Mouse (Mus musculus) left cerebral cortex, adult 18-20 months (tissue): ENCODE data around the gene Adamts7. TPM values are rescaled to one million over a fixed set of nuclear protein-coding genes. Genes with fewer than 3 reads are reported as not detected.

Source experiments
- DNase-seq, 2 experiments: peaks; one replicate each; pipeline ENCODE4 v3.0.0; 2021 to 2022; ENCODE audit warnings: low spot score in 2 of 2, mixed read lengths in 1 of 2
- total RNA-seq, 2 experiments: library from RNA; stranded (reverse); gene quantifications; 2 replicates each; pipeline ENCODE4 v1.2.3; 2021

The Adamts7 gene
- total RNA-seq, 2 experiments from 2014 or later: 0.35 to 0.73 TPM

DNA sequence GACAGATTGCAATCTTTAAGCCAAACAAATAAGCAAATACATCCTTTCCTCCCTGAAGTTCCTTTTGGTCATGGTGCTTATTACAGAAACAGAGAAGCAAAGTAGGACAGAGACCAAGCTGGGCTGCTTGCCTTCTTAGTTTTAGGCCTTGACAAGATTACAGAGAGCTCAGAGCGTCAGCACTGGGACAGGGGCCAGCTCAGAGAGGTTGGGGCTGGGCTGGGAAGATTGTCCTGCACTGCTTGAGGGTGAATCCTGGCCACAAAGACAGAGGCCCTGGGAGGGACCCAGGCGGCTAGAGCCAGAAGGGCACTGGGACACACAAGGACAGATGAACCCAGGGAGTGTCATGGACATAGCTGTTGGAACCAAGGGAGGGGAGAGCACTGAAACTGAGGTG lies 17.1 kb upstream of the Adamts7 start:
- no peak for DNase-seq

DNA sequence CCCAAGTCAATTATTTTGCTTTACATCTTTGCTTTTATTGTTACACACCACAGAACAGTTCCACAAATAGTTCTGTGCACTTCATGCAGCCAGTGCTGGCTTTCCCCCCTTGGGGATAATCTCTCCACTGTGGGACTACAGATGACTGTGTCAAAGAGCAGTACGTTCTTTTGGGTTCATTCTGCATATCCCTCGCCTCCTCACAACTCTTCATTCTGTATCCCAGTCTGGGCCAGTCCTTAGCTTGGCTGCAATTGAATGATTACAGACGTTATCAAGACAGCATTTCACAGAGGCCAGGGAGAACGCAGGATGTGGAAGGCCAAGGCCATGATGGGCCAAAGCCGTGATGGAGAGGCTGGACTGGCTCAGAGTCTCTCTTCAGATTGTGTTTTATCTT lies 16.0 kb upstream of the Adamts7 start:
- DNase-seq: no peak

DNA sequence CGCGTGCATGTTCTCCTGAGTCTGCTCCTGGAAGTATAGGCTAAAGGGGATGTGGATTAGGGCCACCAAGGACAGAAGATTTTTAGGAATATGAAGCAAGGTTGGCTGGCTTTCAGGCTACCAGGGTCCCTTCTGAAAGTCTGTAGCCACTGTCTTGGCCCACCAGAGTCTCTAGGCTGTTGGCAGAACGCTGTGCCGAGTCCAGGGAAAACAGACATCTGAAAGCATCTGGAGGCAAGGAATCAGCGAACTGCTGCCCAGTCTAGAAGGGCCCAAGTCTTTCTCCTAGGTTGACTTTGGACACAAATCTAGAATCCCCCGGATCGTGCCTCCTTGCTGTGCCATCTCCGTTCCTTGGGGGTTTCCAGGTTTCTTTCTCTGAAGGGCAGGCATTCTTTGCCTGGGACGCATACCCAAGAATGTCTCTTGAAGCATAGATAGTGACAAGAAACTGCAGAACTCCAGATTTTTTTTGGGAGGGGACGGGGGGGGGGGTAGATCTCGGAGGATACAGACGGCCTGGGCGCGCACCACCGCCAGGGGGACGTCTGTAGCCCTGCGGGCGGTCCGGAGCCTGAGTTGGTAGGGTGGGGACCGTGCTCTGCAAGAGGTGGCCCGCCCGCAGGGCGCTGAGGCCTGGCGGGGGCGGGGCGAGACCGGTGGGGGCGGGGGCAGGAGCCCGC lies 485 bp upstream of the Adamts7 start:
- DNase-seq: no peak

DNA sequence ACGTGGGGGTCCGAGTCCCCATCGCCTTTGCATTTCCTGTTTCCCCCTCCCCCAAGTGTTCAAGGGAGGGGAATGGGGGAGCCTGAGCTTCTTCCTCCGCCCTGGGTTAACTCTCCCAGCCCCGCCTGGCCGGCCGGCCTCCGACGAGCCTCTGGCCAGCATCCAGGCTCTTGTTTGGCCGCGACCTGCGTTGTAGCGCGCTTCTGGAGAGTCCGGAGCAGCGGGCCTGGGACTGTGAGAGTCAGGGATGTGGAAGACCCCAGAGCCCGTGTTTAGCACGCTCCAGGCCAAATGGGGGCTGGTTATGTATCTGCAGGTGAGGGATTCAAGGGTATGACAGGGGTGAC lies 853 bp downstream of the Adamts7 start:
- no peak for DNase-seq

DNA sequence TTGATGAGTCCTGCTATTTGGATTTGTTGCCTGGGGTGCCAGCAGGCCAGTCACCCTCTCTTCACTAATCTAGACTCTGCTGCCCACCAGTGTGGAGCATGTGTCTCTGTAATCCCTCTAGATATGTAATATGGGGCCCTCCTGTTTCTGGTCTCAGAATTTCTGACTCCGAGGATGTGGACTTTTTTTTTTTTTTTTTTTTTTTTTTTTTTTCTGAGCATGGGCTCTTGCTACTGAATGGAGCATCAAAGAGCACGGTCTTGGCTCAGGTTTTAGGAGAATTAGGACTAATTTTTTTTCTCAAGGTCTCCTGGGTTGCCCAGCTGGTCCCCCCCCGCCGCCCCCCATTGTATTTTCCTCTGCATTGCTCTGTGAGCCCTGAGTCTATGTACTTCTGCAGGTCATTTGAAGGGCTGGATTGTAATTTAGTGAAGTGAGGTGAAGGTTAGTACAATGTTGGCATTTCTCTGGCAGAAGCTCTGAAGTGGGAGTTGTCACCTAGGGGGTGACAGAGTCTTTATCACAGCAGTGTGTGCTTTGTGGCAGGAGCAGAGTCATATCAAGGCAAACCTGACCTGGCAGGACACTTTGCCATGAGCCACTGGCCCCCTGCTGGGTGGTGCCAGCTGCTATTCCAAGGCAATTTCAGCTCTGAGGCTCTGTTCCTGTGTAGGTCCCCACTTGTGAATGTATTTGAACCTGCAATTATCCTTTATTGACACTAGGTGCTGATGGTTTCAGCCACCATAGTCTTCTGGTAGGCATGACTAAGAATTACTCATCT lies 2.0 kb downstream of the Adamts7 start:
- no peak for DNase-seq

DNA sequence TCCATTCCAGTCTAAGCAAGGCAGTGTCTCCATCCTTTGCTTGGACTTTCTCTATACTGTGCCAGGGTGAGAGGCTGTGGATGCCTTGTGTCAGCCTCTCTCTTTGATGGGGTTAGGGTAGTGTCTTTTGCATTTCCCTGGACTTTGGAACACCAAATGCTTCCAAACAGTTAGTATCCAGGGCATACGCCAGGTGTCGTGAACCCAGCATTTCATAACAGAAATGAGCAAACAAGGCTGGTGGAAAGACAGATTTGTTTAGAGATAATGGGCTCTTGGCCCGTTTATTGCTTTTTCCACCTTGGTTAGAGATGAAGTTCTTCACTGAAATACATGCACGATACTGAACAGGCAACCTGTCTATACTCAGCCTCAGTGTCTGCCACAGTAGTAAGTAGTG lies 2.7 kb downstream of the Adamts7 start:
- DNase-seq: no peak

DNA sequence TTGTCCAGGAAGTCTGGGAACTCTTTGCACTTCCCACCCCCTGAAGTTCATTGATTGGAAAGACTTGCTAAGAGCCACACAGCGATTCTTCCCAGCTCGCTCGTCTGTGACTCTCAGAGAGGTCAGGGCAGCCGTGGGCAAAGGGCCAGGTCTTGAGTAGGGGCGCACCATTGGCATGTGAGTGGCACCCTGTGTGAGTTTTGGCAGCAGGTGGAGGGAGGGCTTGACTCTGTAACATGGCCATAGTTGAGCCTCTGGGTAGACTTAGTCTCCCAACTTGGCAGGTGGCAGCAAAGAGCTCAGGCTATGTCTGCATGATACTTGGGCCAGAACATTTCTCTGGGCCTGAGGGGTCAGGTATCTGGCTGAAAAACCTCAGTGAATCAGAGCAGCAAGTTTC lies 3.7 kb downstream of the Adamts7 start:
- DNase-seq: no peak

DNA sequence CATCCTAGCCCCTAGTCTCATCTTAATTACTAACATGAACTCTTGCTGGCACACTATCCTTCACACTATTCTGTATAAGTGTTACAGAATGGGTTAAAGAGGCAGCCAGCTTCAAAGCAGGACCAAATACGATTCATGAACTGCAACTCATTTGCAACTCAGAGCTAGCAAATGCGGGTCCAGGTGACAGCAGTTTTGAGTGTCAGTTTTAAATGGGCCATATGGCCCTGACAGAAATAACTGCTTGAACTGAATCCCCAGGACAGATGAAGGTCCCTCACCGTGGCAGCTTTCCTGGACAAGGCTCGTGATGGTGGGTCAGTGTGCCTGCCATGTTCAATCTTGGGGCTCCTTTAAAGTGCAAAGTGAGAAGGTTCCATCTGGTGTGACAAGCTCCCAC lies 7.1 kb downstream of the Adamts7 start:
- DNase-seq: no peak

DNA sequence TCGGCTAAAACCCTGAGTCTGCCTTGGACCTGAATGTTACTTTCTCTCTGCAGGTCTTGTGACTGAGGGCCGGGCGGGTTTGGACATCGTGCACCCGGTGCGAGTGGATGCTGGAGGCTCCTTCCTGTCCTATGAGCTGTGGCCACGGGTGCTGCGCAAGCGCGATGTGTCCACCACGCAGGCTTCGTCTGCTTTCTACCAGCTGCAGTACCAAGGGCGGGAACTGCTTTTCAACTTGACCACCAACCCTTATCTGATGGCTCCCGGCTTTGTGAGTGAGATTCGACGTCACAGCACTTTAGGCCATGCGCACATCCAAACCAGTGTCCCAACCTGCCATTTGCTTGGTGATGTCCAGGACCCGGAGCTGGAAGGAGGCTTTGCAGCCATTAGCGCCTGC lies 8.6 kb downstream of the Adamts7 start:
- DNase-seq: no peak

DNA sequence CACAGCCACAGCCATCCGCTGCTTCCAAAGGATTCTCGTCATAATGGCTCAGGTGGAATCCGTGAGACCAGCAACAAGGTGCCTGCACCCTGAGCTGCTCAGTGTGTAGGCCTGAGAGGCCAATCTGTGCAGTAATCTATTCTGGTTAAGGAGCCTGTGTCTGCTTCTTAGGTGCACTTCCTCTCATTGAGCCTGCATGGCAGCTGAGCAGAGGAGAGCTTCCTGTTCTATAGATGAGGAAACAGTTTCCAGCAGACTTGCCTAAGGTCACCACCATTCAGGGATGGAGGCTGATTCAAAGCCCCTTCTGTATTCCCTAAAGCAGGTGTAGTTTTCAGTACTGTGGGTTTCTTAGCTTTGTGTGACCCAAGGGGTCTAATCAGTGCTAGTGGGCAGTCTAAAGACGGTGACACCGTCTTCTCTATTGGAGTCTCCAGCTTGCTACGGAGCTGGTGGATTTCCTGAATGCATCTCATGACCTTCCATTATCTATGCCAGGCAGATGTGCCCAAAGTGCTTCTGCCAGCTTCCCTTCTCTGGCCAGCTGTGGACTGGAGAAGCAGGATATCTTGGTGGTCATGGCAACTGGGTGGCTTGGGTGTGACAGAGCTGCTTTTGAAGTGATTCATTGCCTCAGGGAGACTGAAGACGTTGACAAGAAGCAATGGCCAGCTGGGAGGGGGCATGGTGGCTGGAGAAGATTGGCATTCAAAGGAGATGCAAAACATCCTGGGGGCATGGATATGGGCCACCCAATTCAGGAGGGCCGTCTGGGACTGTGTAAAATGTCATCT lies 9.9 kb downstream of the Adamts7 start:
- no peak for DNase-seq

DNA sequence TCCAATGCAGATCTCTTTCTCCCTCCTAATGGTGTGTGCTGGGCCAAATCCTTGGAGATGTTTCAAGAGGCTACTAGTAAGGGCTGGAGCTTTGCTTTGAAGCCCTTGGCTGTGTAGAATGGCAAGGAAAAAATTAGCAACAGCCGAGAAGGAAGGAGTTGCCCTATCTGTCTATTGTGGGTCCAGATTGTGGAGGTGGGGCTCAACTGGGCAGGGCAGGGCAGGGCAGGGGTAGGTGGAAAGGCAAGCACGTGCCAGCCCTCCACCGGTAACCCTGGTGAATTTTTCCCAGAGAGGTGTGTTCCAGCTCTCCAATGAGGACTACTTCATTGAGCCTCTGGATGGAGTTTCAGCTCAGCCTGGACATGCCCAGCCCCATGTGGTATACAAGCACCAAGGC lies 10.5 kb downstream of the Adamts7 start:
- no peak for DNase-seq

DNA sequence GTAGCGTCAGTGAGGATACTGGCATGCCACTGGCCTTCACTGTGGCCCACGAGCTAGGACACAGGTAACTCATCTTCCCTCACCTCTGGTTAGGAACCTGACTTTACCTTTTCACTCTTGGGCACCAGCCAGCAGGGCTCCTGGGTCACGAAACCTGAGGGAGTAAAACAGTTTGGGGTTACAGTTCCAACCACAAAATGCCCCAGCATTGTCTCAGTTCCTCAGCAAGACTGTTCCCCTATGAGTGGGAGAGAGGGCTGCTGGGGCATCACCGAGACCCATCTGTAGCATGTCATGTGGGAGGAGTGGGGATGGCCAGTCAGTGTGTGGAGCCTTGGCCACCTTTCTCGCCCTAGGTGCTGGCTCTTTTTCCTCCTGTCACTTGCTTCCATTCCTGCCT lies 16.5 kb downstream of the Adamts7 start:
- no peak for DNase-seq

DNA sequence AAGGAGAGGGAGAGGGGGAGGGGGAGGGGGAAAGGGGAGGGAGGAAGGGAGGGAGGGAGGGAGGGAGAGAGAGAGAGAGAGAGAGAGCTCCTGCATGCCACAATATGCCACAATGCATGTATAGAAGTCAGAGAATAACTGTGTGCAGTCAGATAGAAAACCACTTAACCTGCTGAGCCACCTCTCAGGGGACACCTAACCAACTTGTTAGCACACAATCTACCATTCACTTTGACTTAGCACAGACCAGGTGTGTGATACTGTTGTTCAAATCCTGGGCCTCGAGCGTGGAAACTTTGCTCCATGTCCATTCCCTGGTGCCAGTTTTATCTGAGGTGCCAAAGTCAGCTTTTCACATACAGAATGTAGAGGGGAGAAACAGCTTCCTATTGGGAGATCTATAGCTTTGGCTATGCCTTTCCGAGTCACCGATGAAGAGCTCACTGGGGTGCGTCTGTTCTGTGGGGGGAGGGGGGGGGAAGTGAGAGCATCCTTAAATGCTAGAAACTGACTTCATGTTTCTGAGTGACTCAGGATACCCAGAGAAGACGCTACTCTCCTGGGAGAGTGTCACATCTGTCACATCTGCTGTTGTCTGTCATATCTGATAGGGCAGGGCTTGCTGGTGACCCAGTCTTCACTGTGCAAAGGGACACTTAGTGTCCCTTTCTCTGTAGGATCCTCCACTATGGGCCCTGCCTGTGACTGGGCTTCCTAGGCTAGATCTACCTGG lies 19.0 kb downstream of the Adamts7 start:
- DNase-seq: no peak

DNA sequence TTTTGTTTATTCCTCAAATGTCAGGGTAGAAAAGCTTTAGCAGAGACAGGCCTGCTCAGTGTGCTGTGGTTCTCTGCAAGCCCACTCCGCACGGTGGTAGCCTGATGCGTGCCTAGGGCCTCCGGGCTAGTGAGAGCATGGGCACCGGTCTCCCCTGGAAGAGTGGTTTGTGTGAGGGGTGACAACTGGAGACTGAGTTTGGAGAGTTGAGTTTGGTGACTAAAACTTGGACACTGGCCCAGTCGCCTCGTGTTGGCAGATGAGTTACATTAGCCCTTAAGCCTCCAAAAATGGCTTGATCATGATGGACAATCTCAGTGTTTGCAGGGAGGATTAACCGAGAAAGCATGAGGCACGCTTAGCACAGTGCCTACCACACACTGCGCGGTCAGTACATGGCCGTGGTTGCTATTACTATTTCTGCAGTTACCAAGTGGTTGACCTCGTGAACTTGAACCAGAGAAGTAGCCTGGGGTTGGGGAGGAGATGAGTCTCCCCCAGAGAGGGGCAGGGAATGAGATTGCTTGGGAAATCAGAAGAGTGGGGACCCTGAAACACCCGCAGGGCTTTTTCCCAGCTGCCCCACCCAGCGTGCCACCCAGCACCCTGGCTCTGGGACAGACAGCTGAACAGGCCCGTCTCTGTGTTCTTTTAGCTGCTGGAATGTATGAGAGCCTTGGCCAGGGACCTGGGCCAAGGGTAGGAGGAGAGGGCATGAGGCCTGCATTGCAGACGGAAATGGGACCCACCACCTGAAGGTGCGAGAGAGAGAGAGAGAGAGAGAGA lies 20.0 kb downstream of the Adamts7 start:
- DNase-seq: no peak

DNA sequence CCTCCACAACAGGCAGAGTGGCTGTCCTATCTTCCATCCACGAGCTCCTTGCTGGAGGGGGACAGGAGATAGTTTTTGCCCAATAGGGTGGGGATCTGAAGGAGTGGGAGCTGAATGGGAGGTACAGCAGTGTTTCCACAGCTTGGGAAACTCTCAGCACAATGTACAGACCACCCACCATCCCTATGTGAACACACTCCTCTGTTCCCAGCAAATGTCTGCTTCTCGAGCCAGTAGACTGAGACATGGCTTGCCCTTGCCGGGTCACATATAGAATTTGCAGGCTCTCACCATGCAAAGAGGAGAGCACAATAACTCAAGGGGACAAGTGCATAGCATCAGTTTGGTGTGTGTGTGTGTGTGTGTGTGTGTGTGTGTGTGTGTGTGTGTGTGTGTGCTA lies 20.7 kb downstream of the Adamts7 start:
- no peak for DNase-seq

DNA sequence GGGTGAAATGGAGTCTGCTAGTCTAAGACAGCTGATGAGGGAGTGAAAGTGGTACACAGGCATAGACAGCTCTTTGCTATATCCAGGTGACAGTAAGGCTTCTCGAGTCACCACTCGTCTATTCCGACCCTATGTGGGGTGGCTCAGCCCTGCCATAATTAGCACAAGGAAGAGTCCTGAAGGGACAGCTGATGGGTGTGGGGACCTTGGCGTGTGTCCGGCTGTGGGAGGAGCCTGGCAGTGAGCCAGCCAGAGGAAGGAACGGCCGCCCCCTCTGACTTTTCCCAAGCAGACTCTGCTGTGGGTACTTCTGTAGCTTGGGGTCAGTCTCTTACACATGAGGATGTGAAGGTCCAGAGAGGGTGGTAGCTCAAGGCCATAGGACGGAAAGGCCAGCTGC lies 21.2 kb downstream of the Adamts7 start:
- DNase-seq: no peak

DNA sequence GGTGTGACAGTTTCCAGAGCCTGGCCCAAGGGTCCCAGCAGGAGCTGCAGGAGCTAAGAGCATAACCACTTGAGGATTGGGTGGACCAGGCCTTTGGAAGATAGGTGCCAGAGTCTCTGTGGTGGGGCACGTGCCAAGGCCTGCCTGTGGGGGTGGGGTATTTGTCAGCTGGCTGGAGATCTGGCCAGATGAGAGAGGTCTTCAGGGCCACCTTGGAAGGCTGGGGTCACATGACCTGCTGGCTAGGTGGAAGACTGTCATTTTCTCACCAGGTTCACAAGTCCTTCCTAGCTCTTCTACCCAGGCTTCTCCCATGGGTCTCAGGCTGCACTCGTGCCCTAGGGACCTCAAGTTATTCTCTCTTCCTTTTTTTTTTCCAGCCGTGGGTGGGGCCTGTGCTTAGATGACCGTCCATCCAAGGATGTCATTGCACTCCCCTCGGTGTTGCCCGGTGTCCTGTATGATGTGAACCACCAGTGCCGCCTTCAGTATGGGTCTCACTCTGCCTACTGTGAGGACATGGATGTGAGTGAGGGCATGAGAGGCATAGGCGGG lies 22.6 kb downstream of the Adamts7 start:
- no peak for DNase-seq

DNA sequence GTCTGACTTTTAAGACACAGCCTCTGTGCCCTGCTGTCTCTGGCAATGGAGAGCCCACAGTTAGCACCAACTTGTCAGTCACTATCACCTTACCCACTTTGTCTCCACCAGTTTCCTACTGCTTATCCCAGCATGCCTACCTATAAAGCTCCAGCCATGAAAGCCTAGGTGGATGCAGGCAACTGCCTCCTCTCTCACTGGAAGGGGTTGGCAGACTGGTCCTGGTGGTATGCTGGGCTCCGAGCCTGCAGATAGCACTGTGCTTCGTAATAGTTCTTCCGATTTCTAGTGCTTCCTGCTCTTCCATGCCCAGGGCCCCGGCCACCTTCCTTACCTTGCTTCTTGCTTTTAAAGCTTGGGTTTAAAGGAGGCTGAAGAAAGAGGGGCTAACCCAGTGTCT lies 26.0 kb downstream of the Adamts7 start:
- no peak for DNase-seq

DNA sequence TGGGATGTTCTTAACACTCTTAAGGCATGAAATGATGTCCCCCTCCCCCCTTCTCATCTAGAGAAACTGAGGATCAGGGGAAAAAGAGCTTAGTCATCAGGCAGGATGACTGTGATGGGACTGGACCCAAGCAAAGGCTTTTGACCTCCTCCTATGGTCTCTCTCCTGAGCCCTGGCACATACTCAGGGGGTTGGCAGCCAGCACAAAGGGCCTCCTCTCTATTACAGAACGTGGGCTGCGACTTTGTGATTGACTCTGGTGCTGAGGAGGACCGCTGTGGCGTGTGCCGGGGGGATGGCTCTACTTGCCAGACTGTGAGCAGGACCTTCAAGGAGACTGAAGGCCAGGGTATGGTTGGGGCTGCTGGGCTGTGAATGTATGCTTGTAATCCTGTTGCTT lies 26.5 kb downstream of the Adamts7 start:
- no peak for DNase-seq

DNA sequence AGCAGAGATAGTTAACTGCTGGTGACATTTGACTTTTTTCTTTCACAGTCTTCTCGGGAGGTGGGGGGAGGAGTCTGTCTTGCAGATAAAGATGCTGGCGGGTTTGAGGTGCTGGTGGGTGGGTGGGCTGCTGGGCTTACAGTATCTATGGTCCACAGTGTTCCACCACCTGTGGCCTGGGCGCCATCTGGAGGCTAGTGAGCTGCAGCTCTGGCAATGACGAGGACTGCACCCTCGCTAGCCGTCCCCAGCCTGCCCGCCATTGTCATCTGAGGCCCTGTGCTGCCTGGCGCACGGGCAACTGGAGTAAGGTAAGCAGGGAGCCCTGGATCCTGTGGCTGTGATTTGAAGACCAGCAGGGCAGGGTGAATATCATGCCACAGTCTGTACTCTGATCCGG lies 32.1 kb downstream of the Adamts7 start:
- DNase-seq: no peak

DNA sequence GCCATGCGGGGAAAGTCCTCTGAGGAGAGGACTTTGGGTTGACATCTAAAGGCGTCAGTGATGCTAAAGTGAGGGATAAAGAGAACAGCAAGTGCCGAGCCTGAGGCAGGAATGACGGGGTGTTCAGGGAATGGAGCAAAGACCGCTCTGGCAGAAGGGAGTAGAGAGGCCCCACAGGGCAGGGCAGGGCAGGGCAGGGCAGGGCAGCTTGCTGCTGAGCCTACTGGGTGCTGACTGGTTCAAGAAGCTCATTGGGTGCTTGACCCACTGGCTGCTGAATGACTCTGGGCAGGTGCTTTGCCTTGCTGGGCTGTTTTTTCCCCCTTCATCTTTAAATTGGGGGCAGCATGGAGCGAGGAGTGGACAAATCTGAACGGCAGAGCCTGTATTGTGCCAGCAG lies 33.4 kb downstream of the Adamts7 start:
- DNase-seq: no peak
